Mouse (Mus musculus): Measurements from ENCODE around the gene Ifitm1.
"Not testable (repeated sequence)": the region's sequence is repeated elsewhere in the genome, so short reads cannot be mapped to it uniquely, and the experiment has no call there.

The Ifitm1 gene

GRCm38 (mm10) chr7:140951051-140951450 is 16.0 kb upstream of the Ifitm1 start:
- DNase-seq (ENCODE audit: low spot score), result no peak

DNA sequence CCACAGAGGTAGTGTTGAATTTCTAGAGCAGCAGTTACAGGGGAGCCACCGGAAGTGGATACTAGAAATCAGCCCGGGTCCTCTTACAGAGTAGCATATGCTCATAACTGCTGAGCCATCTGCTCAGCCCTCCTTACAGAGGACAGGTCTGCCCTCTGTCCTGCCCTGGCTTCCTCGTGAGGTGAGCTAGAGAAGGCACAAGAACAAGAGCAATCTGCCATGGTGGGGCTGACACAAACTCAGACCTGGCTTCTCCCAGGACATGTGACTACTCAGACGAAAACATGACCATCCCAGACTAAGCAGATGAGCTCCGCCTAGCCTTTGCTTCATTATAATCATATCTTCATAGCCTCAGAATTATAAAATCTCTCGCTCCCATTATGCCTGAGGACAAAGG is 15.3 kb upstream of the Ifitm1 start:
- DNase-seq (ENCODE audit: low spot score), result no peak

GRCm38 (mm10) chr7:140952441-140952840 is 14.6 kb upstream of the Ifitm1 start:
- DNase-seq (ENCODE audit: low spot score), result no peak

DNA sequence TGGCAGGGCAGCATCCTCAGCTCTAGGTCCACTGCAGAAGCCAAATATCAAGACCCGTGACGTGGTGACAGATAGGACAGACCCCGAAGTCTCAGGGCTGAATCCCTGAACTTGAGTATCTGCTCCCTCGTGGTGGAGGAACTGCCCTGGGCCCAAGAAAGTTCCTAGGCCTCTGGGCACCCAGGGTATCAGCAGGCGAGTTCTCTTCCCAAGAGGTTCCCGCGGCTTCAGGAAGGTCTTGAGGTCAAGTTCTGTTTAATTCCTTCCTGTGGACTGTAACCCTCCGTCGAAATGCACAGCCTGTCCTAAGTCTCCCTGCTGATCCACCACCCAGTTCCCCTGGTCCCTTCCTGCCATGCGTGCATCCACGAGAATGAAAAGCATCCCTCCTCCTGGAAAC is 13.9 kb upstream of the Ifitm1 start:
- DNase-seq (ENCODE audit: low spot score), result no peak

DNA sequence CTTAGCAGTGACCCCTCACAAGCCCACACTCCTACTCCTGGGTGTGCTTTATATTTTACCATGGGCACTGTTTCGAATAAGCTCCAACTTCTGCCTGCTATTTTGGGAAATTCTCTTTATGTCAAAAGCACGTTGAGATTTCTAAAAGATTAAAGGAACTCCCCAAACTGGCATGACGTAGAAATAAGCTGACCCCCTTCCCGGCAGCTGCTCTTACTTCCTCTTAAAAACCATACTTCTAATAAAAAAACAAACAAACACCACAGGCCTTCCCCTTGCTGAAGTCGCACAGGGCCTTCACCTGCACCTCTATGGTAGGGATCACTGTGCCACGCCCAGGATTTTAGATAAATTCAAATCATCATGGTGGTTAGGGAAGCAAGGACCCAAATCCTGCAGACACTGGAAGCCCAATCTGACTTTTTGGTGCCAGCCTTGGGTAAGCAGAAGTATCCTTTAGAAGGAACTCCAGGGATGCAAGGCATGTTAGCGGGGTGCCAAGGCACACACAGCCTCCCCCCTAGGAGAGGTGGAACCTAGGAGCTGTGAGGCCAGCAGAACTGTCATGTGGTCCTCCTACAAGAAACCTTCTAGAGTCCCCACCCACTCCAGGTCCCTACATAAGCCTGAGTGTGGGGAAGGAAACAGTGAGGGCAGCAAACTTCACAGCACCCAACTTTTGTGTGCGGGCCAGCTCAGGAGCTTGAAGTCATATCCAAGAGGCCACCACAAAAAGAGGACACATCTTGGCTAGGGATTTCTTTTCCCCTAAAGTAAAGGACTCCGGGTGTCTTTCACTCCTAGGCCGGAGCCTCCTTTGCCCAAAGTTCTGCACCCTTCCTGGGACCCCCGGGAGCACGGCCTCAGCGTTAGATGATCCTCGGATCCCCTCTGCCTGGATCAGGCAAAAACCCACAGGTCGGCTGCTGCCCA is 13.0 kb upstream of the Ifitm1 start:
- no peak for DNase-seq (ENCODE audit: low spot score)

- DNase-seq (ENCODE audit: low spot score), result peak; percentile 27
These were observed 12.3 kb upstream of the Ifitm1 start for GRCm38 (mm10) chr7:140954733-140955071.

GRCm38 (mm10) chr7:140955342-140955741 is 11.7 kb upstream of the Ifitm1 start:
- no peak for DNase-seq (ENCODE audit: low spot score)

- DNase-seq (ENCODE audit: low spot score), result peak; percentile 65
These were observed 11.1 kb upstream of the Ifitm1 start, which contains the start of the genes Gm45717 and Ifitm2 for GRCm38 (mm10) chr7:140955758-140956555. TSS of gene Gm45717 (minus strand) at chr7:140955937. TSS of gene Ifitm2 (minus strand) at chr7:140955987.

DNA sequence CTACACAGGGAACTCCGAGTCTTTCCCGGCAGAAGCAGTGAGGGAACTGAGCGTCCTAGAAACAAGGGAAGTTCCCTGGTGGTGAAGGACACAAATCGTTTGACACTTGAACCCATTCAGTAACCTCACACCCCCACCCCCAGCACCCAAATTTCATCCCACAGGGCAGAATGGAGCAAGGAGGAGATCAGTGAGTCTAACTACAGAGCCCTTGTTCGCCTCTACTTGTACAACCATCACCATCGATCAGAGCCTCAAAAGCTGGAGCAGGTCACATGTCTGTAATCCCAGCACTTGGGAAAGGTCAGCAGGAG is 10.5 kb upstream of the Ifitm1 start:
- DNase-seq (ENCODE audit: low spot score), result no peak

- peak; percentile 51 for DNase-seq (ENCODE audit: low spot score)
These were observed 7.7 kb upstream of the Ifitm1 start for GRCm38 (mm10) chr7:140959181-140959901.

DNA sequence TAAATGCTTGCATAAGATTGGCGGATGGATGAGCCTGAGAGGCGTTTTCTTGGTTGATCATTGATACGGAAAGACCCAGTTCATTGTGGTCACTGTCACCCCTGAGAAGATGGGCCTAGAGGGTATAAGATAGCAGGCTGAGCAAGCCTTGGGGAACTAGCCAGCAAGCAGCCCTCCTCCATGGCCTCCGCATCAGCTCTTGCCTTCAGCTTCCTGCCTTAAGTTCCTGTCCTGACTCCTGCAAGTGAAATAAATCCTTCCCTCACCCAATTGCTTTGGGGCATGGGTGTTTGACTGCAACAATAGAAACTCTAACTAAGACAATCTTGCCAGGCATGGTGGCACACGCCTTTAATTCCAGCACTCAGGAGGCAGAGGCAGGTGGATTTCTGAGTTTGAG is 7.0 kb upstream of the Ifitm1 start:
- DNase-seq (ENCODE audit: low spot score), result no peak

- no peak for DNase-seq (ENCODE audit: low spot score)
These were observed 5.6 kb upstream of the Ifitm1 start for GRCm38 (mm10) chr7:140961416-140961815.

DNA sequence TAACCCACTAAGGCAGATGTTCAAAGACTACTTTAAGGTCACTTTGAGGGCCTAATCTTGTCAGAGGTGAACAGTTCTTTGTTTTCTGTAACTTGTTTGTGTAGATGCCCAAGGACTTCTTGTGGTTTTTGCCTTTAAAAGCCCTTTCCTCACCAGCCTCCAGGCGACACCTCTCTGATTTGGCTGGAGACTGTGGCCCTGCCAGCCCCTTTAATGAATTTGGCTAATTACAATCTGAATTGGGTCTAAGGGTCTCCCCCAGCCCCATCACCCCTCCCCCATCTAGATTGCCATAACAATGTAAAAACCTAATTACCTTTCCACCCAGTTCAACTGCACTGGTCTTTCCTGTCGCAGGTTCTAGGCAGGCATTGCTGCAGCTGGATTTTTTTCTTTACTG is 4.3 kb upstream of the Ifitm1 start:
- no peak for DNase-seq (ENCODE audit: low spot score)

DNA sequence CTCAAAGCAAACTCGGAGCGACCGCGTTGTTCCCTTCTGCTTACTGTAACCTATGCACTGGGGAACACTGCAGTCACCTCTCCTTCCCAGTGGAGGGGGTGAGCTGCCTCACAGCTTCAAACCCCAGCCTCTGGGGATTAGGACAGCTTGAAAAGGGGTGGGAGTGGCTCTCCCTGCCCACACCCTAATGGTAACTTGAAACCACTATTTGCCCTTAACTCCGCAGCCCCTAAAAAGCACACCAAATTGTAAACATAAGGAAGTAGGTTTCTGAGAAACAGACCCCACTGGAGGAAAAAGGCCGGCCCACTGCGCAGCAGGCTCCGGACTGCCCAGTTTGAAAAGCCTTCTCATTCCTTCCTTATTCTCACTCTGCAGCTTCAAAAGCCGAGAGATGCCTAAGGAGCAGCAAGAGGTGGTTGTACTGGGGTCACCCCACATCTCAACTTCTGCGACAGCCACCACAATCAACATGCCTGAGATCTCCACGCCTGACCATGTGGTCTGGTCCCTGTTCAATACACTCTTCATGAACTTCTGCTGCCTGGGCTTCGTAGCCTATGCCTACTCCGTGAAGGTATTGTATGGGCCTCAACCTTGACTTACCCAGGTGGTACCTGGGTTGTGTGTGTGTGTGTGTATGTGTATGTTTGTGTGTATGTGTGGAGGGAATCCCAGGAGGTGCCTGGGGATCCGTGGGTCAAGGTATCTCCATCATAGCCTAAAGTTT is 1.0 kb downstream of the Ifitm1 start:
- DNase-seq (ENCODE audit: low spot score), result peak; percentile 19

DNA sequence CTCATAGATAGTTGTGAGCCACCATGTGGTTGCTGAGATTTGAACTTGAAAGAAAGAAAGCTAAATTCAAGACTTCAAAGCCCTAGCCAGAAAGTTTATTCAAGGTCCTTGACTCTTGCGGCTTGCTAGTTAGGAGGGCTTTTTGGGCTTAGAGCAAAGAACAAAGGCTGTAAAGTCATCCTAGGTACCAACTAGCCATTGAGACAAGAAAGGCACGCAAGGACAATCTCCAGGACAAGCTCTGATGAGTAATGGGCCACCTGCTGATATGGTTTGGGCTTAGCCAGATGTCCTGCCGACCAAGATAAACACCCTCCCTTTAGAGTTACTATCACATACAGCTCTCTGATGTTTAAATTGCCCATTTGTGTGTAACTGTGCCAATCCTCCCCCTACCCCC is 1.7 kb downstream of the Ifitm1 start:
- not testable (repeated sequence) for DNase-seq (ENCODE audit: low spot score)

- DNase-seq (ENCODE audit: low spot score), result no peak
These were observed 3.9 kb downstream of the Ifitm1 start for GRCm38 (mm10) chr7:140970931-140971330.

GRCm38 (mm10) chr7:140971479-140972171 is 4.6 kb downstream of the Ifitm1 start:
- DNase-seq (ENCODE audit: low spot score), result no peak

DNA sequence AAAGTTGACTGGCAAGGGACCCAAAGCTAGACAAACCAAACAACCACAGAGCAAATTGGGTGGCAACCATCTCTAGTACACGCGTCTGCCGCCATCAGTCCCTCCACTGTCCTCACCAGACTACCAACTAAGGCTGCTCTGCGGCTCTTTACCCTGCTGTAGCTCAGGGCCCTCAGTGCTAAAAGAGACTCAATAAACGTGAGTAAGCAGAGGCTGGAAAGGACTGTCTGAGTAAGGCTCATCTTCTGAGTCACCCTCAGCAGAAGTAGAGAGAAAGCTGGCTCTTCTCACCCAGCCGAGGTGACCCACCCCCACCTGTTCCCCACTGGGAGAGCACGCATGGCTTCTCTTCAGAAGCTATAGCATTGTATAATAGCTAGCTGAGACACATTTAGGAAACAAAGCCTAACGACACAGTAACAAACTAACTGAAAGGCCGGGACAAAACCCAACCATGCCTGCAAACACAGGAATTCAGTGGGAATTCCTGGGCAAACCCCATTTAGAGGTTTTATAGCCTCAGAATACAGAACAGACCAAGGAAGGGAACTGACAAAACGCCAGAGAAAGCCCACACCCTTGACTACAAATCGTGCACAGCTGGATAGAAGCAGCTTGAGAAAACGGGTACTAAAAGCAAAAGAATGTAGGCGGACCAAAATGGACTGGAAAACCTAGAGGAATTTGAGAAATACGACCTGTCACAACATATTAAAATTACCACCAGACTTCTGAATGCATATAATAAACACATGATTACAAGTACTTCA is 6.6 kb downstream of the Ifitm1 start:
- DNase-seq (ENCODE audit: low spot score), result no peak

GRCm38 (mm10) chr7:140974940-140975339 is 7.9 kb downstream of the Ifitm1 start:
- no peak for DNase-seq (ENCODE audit: low spot score)

- no peak for DNase-seq (ENCODE audit: low spot score)
These were observed 8.4 kb downstream of the Ifitm1 start for GRCm38 (mm10) chr7:140975465-140975864.
